Mouse (Mus musculus): ENCODE results near the gene Ncoa5.

Ncoa5 gene

DNA sequence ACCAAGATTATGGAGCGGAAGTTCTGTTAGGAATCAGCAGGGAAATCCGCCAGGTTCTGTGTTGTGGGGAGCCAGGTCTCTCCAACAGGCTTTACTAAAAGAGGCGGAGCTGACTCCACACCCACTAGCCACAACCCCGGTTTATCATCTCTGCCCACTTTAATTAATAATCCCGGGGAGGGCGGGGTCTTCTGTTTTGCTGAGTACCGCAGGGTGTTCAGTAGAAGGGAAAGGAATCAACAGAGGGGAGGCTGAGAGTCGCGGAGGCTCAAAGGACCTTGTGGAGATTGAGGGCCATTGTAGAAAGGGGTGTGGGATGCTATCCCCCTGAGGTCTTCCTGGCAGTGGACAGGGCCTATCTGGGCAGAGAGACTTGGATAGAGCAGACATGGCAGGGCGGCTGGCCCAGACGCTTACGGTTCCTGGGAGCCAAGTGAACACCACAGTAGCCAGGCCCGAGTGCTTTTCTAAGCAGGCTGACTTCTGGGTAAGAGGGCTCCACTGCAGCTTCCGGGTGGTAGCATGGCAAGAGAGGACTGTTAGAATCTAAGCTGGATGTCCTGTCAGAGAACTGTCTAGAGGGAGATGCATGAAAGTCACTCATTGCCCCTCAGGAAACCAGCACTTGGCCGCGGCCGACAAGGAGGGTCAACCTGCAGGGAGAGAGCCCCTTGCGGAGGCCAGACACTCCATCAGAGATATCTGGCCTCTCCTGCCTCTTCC lies 16.3 kb upstream of the Ncoa5 start:
- no peak for DNase-seq (ENCODE audit: low read depth, low spot score)

- no peak for DNase-seq (ENCODE audit: low read depth, low spot score)
Measured at GRCm38 (mm10) chr2:165049044-165049443, 14.4 kb upstream of the Ncoa5 start.

- DNase-seq (ENCODE audit: low read depth, low spot score) = no peak
Measured at GRCm38 (mm10) chr2:165043729-165044128, 9.1 kb upstream of the Ncoa5 start.

DNA sequence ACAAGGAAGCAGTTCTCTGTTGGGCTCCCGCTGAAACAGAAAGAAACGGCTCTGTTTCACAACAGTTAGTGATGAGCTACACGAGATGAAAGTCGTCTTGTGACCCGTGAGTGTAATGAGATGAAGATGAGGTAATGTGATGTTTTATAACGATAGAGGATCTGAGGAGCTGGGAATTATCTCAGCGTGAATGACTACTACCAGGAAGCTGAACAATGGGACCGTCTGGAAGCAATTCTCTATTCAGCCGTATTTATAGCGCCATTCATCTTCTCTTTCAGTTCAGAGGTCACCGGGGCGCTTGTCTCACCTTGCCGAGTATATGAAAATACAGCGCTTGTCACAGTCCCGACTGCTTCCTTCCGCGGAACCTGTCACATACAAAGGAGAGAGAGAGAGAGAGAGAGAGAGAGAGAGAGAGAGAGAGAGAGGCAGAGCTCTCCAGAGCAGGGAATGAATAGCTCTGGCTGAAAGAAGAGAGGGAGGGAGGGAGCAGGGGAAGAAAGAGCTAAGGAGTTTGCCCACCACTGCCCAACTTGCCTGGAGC lies 8.5 kb upstream of the Ncoa5 start:
- no peak for DNase-seq (ENCODE audit: low read depth, low spot score)

GRCm38 (mm10) chr2:165042126-165042525 lies 7.5 kb upstream of the Ncoa5 start:
- no peak for DNase-seq (ENCODE audit: low read depth, low spot score)

GRCm38 (mm10) chr2:165037415-165037814 lies 2.7 kb upstream of the Ncoa5 start:
- DNase-seq (ENCODE audit: low read depth, low spot score) = no peak

DNA sequence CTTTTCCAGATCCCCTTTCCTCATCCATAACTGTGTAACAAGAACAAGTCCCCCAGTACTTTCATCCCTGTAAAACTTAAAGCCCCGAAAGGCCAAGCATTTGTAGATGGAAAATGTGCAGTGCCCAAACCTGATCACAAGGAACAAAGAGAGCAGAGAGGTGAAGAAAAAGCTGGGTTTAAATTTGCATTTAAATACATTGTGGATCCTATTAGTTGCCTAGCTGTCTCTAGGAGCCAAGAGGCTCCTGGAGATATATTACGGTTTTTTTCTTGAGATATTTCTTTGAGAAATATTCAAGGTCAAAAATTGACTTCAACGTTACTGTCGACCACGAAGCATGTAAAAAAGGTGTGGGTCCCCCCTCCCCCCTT lies 378 bp upstream of the Ncoa5 start:
- no peak for DNase-seq (ENCODE audit: low read depth, low spot score)

GRCm38 (mm10) chr2:165033306-165033705 lies 1.4 kb downstream of the Ncoa5 start:
- no peak for DNase-seq (ENCODE audit: low read depth, low spot score)

DNA sequence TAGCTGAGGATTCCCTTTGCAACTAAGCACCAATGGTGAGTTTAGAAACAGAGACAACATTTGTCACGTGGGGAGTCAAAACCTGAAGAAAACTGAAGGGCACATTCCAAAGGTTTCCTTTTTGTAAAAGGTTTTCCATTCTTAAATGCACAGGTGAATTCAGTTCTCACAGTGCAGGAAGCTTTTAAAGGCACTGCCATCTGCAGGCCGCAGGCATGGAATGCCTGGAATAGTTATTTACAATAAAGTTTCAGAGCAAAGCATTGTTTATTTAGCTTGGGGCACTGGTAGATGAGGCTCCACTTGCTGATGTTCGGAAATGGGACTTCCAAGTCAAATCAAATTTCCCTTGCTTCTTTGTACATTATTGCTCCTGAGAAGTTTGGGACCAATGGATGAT lies 2.1 kb downstream of the Ncoa5 start:
- DNase-seq (ENCODE audit: low read depth, low spot score) = no peak

GRCm38 (mm10) chr2:165027163-165027562 lies 7.5 kb downstream of the Ncoa5 start:
- no peak for DNase-seq (ENCODE audit: low read depth, low spot score)

DNA sequence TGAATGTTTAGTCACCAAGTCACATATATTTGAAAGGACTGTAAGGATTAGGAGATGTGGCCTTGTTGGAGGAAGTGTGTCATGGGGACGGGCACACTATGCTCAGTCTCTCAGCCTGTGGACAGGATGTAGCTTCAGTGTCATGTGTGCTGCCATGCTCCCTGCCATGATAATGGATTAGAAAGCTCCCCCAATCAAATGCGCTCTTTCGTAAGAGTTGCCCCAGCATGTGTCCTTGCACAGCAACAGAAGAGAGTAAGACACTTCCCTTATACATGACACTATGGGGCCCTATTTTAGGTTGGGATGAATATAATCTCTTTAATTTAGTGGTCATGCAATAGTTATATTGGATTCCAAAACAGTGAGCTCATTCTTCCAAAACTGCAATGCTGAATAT lies 14.2 kb downstream of the Ncoa5 start:
- DNase-seq (ENCODE audit: low read depth, low spot score) = no peak

DNA sequence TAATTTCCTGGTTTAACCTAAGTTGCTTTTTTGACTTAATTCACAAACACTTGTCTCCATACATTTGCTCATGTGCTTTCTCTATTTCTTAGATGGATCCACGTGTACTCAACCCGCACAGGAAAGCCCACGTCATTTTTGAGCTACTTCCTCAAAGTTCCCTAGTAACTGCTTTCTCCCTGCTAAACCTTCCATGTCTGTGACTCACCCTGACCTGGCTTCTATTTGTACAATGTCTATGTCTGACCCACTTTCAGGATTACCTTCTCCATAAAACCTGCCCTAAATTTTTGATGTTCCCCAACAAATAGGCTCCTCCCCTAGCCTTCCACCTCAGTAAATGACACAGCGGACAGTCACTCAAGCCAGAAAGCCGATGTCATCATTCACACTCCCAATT lies 19.7 kb downstream of the Ncoa5 start:
- DNase-seq (ENCODE audit: low read depth, low spot score) = no peak

GRCm38 (mm10) chr2:165010351-165010750 lies 24.3 kb downstream of the Ncoa5 start:
- no peak for DNase-seq (ENCODE audit: low read depth, low spot score)

DNA sequence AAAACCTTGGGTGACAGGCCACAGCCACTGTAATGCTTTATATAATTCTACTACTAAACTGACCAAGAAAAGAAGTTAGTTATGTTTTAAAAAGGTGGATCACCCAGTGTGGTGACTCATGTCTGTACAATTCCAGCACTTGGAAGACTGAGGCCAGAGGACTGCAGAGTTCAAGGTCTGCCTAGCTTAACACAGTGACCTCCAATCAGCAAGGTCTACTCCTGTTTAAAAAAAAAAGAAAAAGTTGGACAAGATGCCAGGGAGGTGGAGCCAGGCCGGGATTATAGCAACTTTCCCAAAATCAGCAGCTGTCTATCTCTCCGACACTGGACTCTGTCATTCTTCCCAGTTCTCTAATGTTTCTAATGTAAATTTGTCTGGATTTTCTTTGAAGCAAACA lies 25.1 kb downstream of the Ncoa5 start:
- no peak for DNase-seq (ENCODE audit: low read depth, low spot score)

DNA sequence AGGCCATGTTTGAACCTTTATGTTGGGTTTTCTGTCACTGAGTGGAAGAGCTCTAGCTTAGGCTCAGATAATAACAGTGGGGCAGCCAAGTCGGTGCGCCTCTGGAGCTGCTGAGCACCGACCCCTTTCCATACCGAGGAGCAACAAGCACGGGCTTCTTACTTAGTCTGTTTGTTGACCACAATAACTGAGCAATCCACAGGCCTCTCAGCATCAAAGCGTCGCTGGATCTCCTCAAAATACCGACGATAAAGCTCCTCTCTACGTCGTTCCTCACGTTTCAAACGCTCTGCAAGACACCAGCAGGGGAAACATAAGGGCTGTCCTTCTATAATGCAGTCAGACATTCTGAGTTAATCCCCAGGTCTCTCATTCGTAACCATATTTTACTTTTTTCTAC lies 25.5 kb downstream of the Ncoa5 start:
- DNase-seq (ENCODE audit: low read depth, low spot score) = no peak

DNA sequence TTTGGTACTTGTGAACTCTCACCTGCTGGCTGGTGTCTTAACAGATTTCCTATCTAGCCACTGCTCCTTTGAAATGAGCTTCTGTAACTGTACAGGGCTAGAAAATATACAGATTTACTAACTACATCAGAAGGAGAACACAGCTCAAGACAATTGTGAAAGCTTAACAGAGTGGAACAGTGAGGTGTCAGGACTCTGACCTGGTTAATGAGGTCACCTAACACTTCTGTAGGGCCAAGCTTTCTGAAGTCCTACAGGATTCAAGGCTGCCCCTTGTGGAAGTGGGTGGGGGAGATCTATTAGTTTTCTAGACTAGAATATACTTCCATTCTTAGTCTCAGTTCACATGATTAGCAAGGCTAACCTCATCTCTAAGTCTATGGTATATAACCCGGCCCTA lies 26.7 kb downstream of the Ncoa5 start:
- no peak for DNase-seq (ENCODE audit: low read depth, low spot score)

DNA sequence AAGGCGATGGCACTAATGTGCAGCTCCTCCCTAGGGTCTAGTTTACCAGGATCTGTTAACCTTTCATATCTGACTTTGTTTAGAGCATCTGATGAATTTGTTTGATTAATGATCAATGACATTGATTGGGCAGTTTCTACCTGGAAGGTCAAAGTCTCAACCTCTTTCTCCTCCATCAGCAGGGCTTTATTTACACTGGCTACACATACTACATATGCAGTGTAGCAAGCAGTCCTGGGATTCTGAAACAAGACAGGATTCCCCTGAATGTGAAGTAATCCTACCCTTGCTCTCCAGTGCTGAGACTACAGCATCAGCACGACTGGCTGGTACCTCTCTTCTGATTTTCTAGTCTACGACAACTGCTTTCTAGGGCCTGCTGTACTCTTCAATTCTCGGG lies 27.9 kb downstream of the Ncoa5 start:
- no peak for DNase-seq (ENCODE audit: low read depth, low spot score)

DNA sequence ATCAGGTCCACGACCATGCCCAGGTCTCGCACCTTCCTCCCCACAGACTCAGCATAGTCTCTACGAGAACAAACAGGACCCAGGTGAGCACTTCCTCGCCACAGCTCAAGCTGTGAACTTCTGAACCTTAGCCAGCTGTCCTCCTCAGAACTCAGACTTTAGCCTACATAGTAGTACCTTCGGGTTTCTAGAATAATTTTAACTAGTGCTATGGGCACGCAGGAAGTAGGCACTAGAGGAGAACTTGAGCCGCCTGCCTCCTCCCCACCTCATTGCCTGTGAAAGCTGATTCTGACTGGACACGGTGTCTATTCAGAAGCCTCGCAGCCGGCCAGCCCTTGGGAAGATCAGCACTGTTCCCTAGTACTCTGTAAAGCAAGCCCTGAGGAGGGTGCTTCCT lies 30.4 kb downstream of the Ncoa5 start:
- DNase-seq (ENCODE audit: low read depth, low spot score) = no peak

DNA sequence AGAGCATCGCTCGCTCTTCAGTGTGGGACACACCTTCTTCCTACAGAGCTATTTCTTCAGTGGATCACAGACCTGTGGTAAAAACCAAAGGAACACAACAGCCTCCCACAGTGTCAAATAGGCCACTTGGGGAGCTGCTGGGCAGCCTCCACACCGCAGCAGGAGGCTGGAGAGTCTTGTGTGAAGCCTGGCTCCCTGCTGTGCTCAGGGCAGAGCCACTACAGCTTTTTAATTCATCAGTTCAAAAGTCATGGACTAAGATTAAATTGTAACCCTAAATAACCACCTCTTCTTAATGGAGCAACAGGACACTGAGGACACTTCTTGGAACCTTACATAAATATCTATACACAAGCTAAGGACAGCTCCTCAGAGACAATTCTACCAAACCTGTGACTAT lies 31.6 kb downstream of the Ncoa5 start:
- no peak for DNase-seq (ENCODE audit: low read depth, low spot score)

- no peak for DNase-seq (ENCODE audit: low read depth, low spot score)
Measured at GRCm38 (mm10) chr2:165001958-165002357, 32.7 kb downstream of the Ncoa5 start.

DNA sequence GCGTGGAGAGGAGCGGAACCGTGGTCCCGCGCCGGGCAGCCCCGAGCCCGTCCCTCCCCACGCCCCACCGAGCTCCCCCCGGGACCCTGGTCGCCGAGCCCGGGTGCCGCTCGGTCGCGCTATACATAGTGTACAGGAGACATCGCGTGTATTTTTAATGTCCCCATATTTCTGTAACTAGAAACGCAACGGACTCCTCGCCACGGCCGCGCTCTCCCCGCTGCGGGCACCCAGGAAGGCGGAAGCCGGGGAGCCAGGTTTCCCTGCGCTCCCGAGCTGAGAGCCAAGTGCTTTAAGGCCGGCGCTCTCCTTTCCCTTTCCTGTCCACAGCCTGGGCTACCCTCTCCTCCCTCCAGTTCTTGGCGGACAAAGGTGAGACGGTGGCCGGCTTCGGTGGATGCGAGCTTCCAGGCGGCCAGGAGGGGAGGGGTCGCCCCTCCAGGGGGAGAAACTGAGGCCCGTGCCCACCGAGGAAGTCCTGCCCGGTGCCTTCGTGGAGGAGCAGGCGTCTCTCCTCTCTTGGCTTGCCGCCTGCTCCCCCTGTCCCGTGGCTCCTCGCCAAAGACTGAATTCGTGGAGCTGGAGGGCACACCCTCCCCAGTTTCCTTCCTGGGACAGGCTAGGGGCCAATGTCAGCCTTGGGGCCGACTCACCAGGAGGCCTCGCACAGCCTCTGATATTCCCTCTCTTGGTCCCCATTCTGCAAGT lies 36.8 kb downstream of the Ncoa5 start:
- DNase-seq (ENCODE audit: low read depth, low spot score) = no peak

DNA sequence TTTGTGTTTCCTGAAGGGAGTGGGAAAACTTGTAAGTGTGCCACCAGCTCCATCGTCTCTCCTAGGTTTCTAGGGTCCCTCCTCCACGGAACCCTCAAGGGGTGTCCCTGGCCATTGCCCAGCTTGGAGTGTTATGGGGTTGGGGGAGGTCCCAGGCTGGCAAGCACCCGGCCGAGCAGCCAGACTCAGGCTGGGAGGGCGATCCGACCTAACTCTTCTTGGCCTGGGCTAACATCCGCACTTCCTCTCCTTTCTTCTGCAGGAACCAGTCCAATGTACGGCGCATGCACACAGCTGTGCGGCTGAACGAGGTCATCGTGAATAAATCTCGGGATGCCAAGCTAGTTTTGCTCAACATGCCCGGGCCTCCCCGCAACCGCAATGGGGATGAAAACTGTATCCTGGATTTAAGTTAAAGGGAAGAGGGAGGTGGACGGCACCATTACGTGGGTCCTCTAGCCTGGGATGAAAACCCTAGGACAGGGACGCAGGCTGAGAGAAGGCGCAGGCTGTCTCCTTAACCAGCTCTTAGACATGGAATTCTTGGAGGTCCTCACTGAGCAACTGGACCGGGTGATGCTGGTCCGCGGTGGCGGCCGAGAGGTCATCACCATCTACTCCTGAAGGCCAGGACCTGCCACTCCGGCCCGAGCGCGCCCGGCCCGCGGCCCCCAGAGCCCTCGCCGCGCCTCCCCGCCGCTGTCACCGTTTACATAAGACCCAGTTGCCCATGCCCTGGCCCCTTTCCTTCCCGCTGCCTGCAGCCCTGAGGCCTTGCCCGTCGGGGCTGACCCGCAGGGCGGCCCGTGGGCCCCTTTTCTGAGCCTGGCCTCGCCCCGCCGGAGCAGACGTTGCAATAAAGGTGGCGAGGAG lies 37.6 kb downstream of the Ncoa5 start:
- DNase-seq (ENCODE audit: low read depth, low spot score) = no peak
